Mouse (Mus musculus) lung, embryonic 14.5 days (tissue): ENCODE measurements around the gene Tmem62. TPM values are rescaled to one million over a fixed set of nuclear protein-coding genes. Genes with fewer than 3 reads are reported as not detected.
A peak's percentile ranks its signal among the peaks of the same experiment; 100 is the strongest.
"Not testable (repeated sequence)": the region's sequence is repeated elsewhere in the genome, so short reads cannot be mapped to it uniquely, and the experiment has no call there.

Experiments
- ATAC-seq: fragments of 200-750 bp; cut with Nextera tagmentation; 2 replicates; pipeline ENCODE4 v1.8.0; 2017; ENCODE audit warnings: mild to moderate bottlenecking, moderate TSS enrichment, moderate library complexity; ENCODE audit not compliant: insufficient read depth
- DNase-seq: peaks from one replicate; pipeline ENCODE4 v3.0.0-alpha.2; 2015
- H3K27ac ChIP-seq: fragments of 300-500 bp; sonication (generic); 2 replicates; pipeline ENCODE4 v1.5.1; 2014; ENCODE audit warnings: low read depth, mild to moderate bottlenecking, moderate library complexity
- H3K27me3 ChIP-seq: fragments of 300-500 bp; sonication (generic); 2 replicates; pipeline ENCODE4 v1.6.1; 2014; ENCODE audit warnings: low read length, control low read depth; ENCODE audit not compliant: insufficient read depth
- H3K36me3 ChIP-seq: fragments of 300-500 bp; sonication (generic); 2 replicates; pipeline ENCODE4 v1.6.1; 2014; ENCODE audit warnings: control low read depth; ENCODE audit not compliant: insufficient read depth
- H3K4me1 ChIP-seq: fragments of 300-500 bp; sonication (generic); 2 replicates; pipeline ENCODE4 v1.6.1; 2014; ENCODE audit warnings: antibody characterized with exemption, control low read depth; ENCODE audit not compliant: insufficient read depth
- H3K4me2 ChIP-seq: fragments of 300-500 bp; sonication (generic); 2 replicates; pipeline ENCODE4 v1.6.1; 2014; ENCODE audit warnings: mild to moderate bottlenecking
- H3K4me3 ChIP-seq: fragments of 300-500 bp; sonication (generic); 2 replicates; pipeline ENCODE4 v1.5.1; 2014; ENCODE audit warnings: low read depth, low read length
- H3K9ac ChIP-seq: fragments of 300-500 bp; sonication (generic); 2 replicates; pipeline ENCODE4 v1.6.1; 2014
- H3K9me3 ChIP-seq: fragments of 300-500 bp; sonication (generic); 2 replicates; pipeline ENCODE4 v1.6.1; 2016; ENCODE audit warnings: low read depth, low read length, control low read depth
- CTCF ChIP-seq: IDR thresholded peaks from 2 replicates; pipeline ENCODE4 v1.5.1; 2016; ENCODE audit warnings: antibody characterized with exemption, low read depth
- WGBS: fragments of 180-500 bp; shearing (Covaris S2); extraction: QIAGEN DNeasy Blood & Tissue Kit; methylation state at CpG from one replicate; pipeline ENCODE4 v1.1.7; 2014; 5-methylcytosine and 5-hydroxymethylcytosine counted together
- polyA plus RNA-seq: library from polyadenylated mRNA; unstranded; fragments of >200 nt; fragmentation: Nextera tagmentation; extraction: Ambion mirVana; gene quantifications from 2 replicates; pipeline ENCODE4 v1.2.1, GENCODE M21; 2014

Gene Tmem62
- polyA plus RNA-seq, 1 experiment from 2014 or later, result 4.1 TPM

GRCm38 (mm10) chr2:120963110-120963509 lies 13.7 kb upstream of the Tmem62 start:
- H3K4me2 ChIP-seq, result no peak overlapping the region
- ATAC-seq, result no peak
- H3K36me3 ChIP-seq, result peaks cover 17% of the 10 kb centered on the region; the same call in 1 of the 2 replicates
- WGBS, result 73% methylated on average over 7 of the region's 7 CpGs
- no peak overlapping the region for H3K9ac ChIP-seq
- H3K9me3 ChIP-seq, result no peaks in the 10 kb centered on the region
- no peaks in the 10 kb centered on the region for H3K27me3 ChIP-seq
- no peak for TF ChIP-seq CTCF
- no peak overlapping the region for H3K27ac ChIP-seq
- H3K4me3 ChIP-seq, result no peak overlapping the region
- DNase-seq, result no peak
- 0 out of 2 replicates have a peak, but pooled peaks cover 2% of the 10 kb centered on the region for H3K4me1 ChIP-seq

GRCm38 (mm10) chr2:120965486-120965885 lies 11.3 kb upstream of the Tmem62 start:
- 72% methylated on average over 3 of the region's 3 CpGs for WGBS
- ATAC-seq, result no peak
- no peak for DNase-seq

GRCm38 (mm10) chr2:120970045-120970539 lies 6.7 kb upstream of the Tmem62 start:
- peak overlapping the region; percentile 82 for H3K4me2 ChIP-seq
- no peaks in the 10 kb centered on the region for H3K36me3 ChIP-seq
- H3K9me3 ChIP-seq, result no peaks in the 10 kb centered on the region
- peak overlapping the region; percentile 79 for H3K9ac ChIP-seq
- ATAC-seq (peak; percentile 56; the same call in 1 of the 2 replicates), DNase-seq (no peak)
- H3K27ac ChIP-seq, result peak overlapping the region; percentile 81
- WGBS, result under 1% methylated on average over 23 of the region's 23 CpGs
- no peaks in the 10 kb centered on the region for H3K27me3 ChIP-seq
- no peak for TF ChIP-seq CTCF
- peak overlapping the region; percentile 84 for H3K4me3 ChIP-seq
- H3K4me1 ChIP-seq, result peaks cover 5% of the 10 kb centered on the region; the same call in 1 of the 2 replicates

More at GRCm38 (mm10) chr2:120965486-120965885, 11.3 kb upstream of the Tmem62 start:
- H3K4me2 ChIP-seq, result no peak overlapping the region
- no peak overlapping the region for H3K9ac ChIP-seq
- H3K4me1 ChIP-seq, result peaks cover 5% of the 10 kb centered on the region; the same call in 1 of the 2 replicates
- H3K4me3 ChIP-seq, result no peak overlapping the region
- peaks cover 7% of the 10 kb centered on the region; the same call in 1 of the 2 replicates for H3K36me3 ChIP-seq
- no peak for TF ChIP-seq CTCF
- no peaks in the 10 kb centered on the region for H3K9me3 ChIP-seq
- no peaks in the 10 kb centered on the region for H3K27me3 ChIP-seq
- H3K27ac ChIP-seq, result no peak overlapping the region

GRCm38 (mm10) chr2:120970559-120971080 lies 6.2 kb upstream of the Tmem62 start, which contains the start of gene Ubr1:
Gene Ubr1, minus strand, starts transcription at chr2:120970715.
- Histone ChIP-seq H3K4me2 (peak within 1 kb of the TSS; percentile 82), H3K4me3 (peak within 1 kb of the TSS; percentile 84), H3K27ac (peak within 1 kb of the TSS; percentile 81), H3K9me3 (no peaks in the 10 kb centered on the region), H3K36me3 (no peaks in the 10 kb centered on the region), H3K27me3 (no peaks in the 10 kb centered on the region), H3K9ac (peak within 1 kb of the TSS; percentile 79), H3K4me1 (peaks cover 5% of the 10 kb centered on the region; the same call in 1 of the 2 replicates)
- TF ChIP-seq CTCF, result 0 out of 2 replicates have a peak, but pooled peaks have one; percentile 5
- WGBS, result under 1% methylated on average over 39 of the region's 39 CpGs
- DNase-seq (peak; percentile 94), ATAC-seq (peak; percentile 91)

GRCm38 (mm10) chr2:120971766-120972165 lies 5.1 kb upstream of the Tmem62 start:
- H3K4me3 ChIP-seq, result no peak overlapping the region
- no peaks in the 10 kb centered on the region for H3K9me3 ChIP-seq
- H3K27ac ChIP-seq, result no peak overlapping the region
- H3K36me3 ChIP-seq, result no peaks in the 10 kb centered on the region
- no peak overlapping the region for H3K9ac ChIP-seq
- TF ChIP-seq CTCF, result no peak
- no peaks in the 10 kb centered on the region for H3K27me3 ChIP-seq
- peaks cover 5% of the 10 kb centered on the region; the same call in 1 of the 2 replicates for H3K4me1 ChIP-seq
- ATAC-seq, result no peak
- no peak overlapping the region for H3K4me2 ChIP-seq
- 85% methylated on average over 4 of the region's 4 CpGs for WGBS
- DNase-seq, result no peak

GRCm38 (mm10) chr2:120972257-120972656 lies 4.6 kb upstream of the Tmem62 start:
- not testable (repeated sequence) for H3K36me3 ChIP-seq, H3K9ac ChIP-seq, DNase-seq, H3K27ac ChIP-seq, H3K4me1 ChIP-seq, H3K27me3 ChIP-seq, ATAC-seq, H3K4me3 ChIP-seq, H3K4me2 ChIP-seq, H3K9me3 ChIP-seq
- WGBS, result 93% methylated on average over 8 of the region's 8 CpGs

- Histone ChIP-seq H3K36me3 (no peaks in the 10 kb centered on the region), H3K27me3 (no peaks in the 10 kb centered on the region), H3K4me3 (no peak overlapping the region), H3K27ac (no peak overlapping the region), H3K9ac (no peak overlapping the region), H3K4me2 (no peak overlapping the region), H3K4me1 (peaks cover 5% of the 10 kb centered on the region; the same call in 1 of the 2 replicates), H3K9me3 (no peaks in the 10 kb centered on the region)
- 13% methylated on average over 5 of the region's 5 CpGs for WGBS
- DNase-seq (no peak), ATAC-seq (no peak)
- no peak for TF ChIP-seq CTCF
Measured at GRCm38 (mm10) chr2:120972964-120973363, 3.9 kb upstream of the Tmem62 start.
